Mouse (Mus musculus): Measurements from ENCODE around the gene Ncoa3. TPM values are rescaled to one million over a fixed set of nuclear protein-coding genes. Genes with fewer than 3 reads are reported as not detected.

Gene Ncoa3
- total RNA-seq, 1 experiment: 83.4 TPM

- no peak for DNase-seq (ENCODE audit: low read depth, low spot score)
- H3K27ac ChIP-seq (ENCODE audit: insufficient read depth, low read depth, low read length, poor library complexity, severe bottlenecking): no peak overlapping the region
- H3K9ac ChIP-seq (ENCODE audit: insufficient read depth, low read depth, low read length, poor library complexity, severe bottlenecking): no peak overlapping the region
- in situ Hi-C loops (cut with MboI; ENCODE audit: low sequenced_read_pairs in 2 of 2, unreplicated experiment in 2 of 2): loop anchor here in 1 of 2 experiments (10.0 kb wide), 1 partner anchor 459 kb away; no protein-coding TSS in a partner anchor
- no peaks in the 10 kb centered on the region for H3K9me3 ChIP-seq (ENCODE audit: control insufficient read depth, insufficient read depth, low read depth, low read length)
- peaks cover 35% of the 10 kb centered on the region for H3K36me3 ChIP-seq (ENCODE audit: control insufficient read depth, insufficient read depth, low read length, poor library complexity, severe bottlenecking)
- no peak for TF ChIP-seq CHD2 (IDR thresholded peaks at IDR 0.05; ENCODE audit: low read depth, low read length)
- no peak for TF ChIP-seq ZC3H11A (IDR thresholded peaks at IDR 0.05; ENCODE audit: borderline replicate concordance, low read depth, low read length)
- TF ChIP-seq HCFC1 (IDR thresholded peaks at IDR 0.05; ENCODE audit: borderline replicate concordance, insufficient read depth, low read length): no peak
- no peak for TF ChIP-seq MAFK (IDR thresholded peaks at IDR 0.05; ENCODE audit: insufficient read depth, low read depth, low read length)
- no peak for TF ChIP-seq ZNF384 (IDR thresholded peaks at IDR 0.05; ENCODE audit: low read depth, low read length)
- no peak overlapping the region for H3K4me3 ChIP-seq (ENCODE audit: insufficient read depth in 1 of 2, low read depth in 1 of 2, low read length in 2 of 2, poor library complexity in 1 of 2, severe bottlenecking in 1 of 2)
- no peaks in the 10 kb centered on the region; a peak in 2 of 4 replicates for H3K4me1 ChIP-seq (ENCODE audit: control insufficient read depth in 2 of 2, insufficient read depth in 2 of 2, low read length in 2 of 2, poor library complexity in 1 of 2)
These were observed 103.9 kb downstream of the Ncoa3 start for GRCm38 (mm10) chr2:166096300-166096699.

GRCm38 (mm10) chr2:166096834-166097233 is 104.4 kb downstream of the Ncoa3 start:
- in situ Hi-C loops (cut with MboI; ENCODE audit: low sequenced_read_pairs in 2 of 2, unreplicated experiment in 2 of 2): loop anchor here in 1 of 2 experiments (10.0 kb wide), 1 partner anchor 458 kb away; no protein-coding TSS in a partner anchor
- TF ChIP-seq CHD2 (IDR thresholded peaks at IDR 0.05; ENCODE audit: low read depth, low read length) (no peak), HCFC1 (IDR thresholded peaks at IDR 0.05; ENCODE audit: borderline replicate concordance, insufficient read depth, low read length) (no peak), ZC3H11A (IDR thresholded peaks at IDR 0.05; ENCODE audit: borderline replicate concordance, low read depth, low read length) (no peak), ZNF384 (IDR thresholded peaks at IDR 0.05; ENCODE audit: low read depth, low read length) (no peak), MAFK (IDR thresholded peaks at IDR 0.05; ENCODE audit: insufficient read depth, low read depth, low read length) (no peak)
- peaks cover 31% of the 10 kb centered on the region for H3K36me3 ChIP-seq (ENCODE audit: control insufficient read depth, insufficient read depth, low read length, poor library complexity, severe bottlenecking)
- H3K9ac ChIP-seq (ENCODE audit: insufficient read depth, low read depth, low read length, poor library complexity, severe bottlenecking): no peak overlapping the region
- no peak overlapping the region for H3K27ac ChIP-seq (ENCODE audit: insufficient read depth, low read depth, low read length, poor library complexity, severe bottlenecking)
- DNase-seq (ENCODE audit: low read depth, low spot score): no peak
- no peak overlapping the region for H3K4me3 ChIP-seq (ENCODE audit: insufficient read depth in 1 of 2, low read depth in 1 of 2, low read length in 2 of 2, poor library complexity in 1 of 2, severe bottlenecking in 1 of 2)
- H3K9me3 ChIP-seq (ENCODE audit: control insufficient read depth, insufficient read depth, low read depth, low read length): no peaks in the 10 kb centered on the region
- no peaks in the 10 kb centered on the region; a peak in 2 of 4 replicates for H3K4me1 ChIP-seq (ENCODE audit: control insufficient read depth in 2 of 2, insufficient read depth in 2 of 2, low read length in 2 of 2, poor library complexity in 1 of 2)

GRCm38 (mm10) chr2:166097443-166098291 is 105.2 kb downstream of the Ncoa3 start:
- in situ Hi-C loops (cut with MboI; ENCODE audit: low sequenced_read_pairs in 2 of 2, unreplicated experiment in 2 of 2): loop anchor here in 1 of 2 experiments (10.0 kb wide), 1 partner anchor 457 kb away; no protein-coding TSS in a partner anchor
- no peaks in the 10 kb centered on the region; a peak in 2 of 4 replicates for H3K4me1 ChIP-seq (ENCODE audit: control insufficient read depth in 2 of 2, insufficient read depth in 2 of 2, low read length in 2 of 2, poor library complexity in 1 of 2)
- H3K27ac ChIP-seq (ENCODE audit: insufficient read depth, low read depth, low read length, poor library complexity, severe bottlenecking): no peak overlapping the region
- H3K9me3 ChIP-seq (ENCODE audit: control insufficient read depth, insufficient read depth, low read depth, low read length): no peaks in the 10 kb centered on the region
- no peak overlapping the region for H3K9ac ChIP-seq (ENCODE audit: insufficient read depth, low read depth, low read length, poor library complexity, severe bottlenecking)
- H3K4me3 ChIP-seq (ENCODE audit: insufficient read depth in 1 of 2, low read depth in 1 of 2, low read length in 2 of 2, poor library complexity in 1 of 2, severe bottlenecking in 1 of 2): no peak overlapping the region
- peak; percentile 63 for DNase-seq (ENCODE audit: low read depth, low spot score)
- TF ChIP-seq ZC3H11A (IDR thresholded peaks at IDR 0.05; ENCODE audit: borderline replicate concordance, low read depth, low read length) (peak; percentile 22; the same call in 1 of the 2 replicates), HCFC1 (IDR thresholded peaks at IDR 0.05; ENCODE audit: borderline replicate concordance, insufficient read depth, low read length) (no peak), MAFK (IDR thresholded peaks at IDR 0.05; ENCODE audit: insufficient read depth, low read depth, low read length) (no peak)
- peaks cover 22% of the 10 kb centered on the region for H3K36me3 ChIP-seq (ENCODE audit: control insufficient read depth, insufficient read depth, low read length, poor library complexity, severe bottlenecking)

- TF ChIP-seq MAFK (IDR thresholded peaks at IDR 0.05; ENCODE audit: insufficient read depth, low read depth, low read length) (no peak), ZNF384 (IDR thresholded peaks at IDR 0.05; ENCODE audit: low read depth, low read length) (no peak), ZC3H11A (IDR thresholded peaks at IDR 0.05; ENCODE audit: borderline replicate concordance, low read depth, low read length) (no peak), CHD2 (IDR thresholded peaks at IDR 0.05; ENCODE audit: low read depth, low read length) (no peak)
- Histone ChIP-seq H3K36me3 (ENCODE audit: control insufficient read depth, insufficient read depth, low read length, poor library complexity, severe bottlenecking) (peaks cover 20% of the 10 kb centered on the region), H3K9me3 (ENCODE audit: control insufficient read depth, insufficient read depth, low read depth, low read length) (no peaks in the 10 kb centered on the region), H3K9ac (ENCODE audit: insufficient read depth, low read depth, low read length, poor library complexity, severe bottlenecking) (no peak overlapping the region), H3K4me3 (ENCODE audit: insufficient read depth in 1 of 2, low read depth in 1 of 2, low read length in 2 of 2, poor library complexity in 1 of 2, severe bottlenecking in 1 of 2) (no peak overlapping the region), H3K4me1 (ENCODE audit: control insufficient read depth in 2 of 2, insufficient read depth in 2 of 2, low read length in 2 of 2, poor library complexity in 1 of 2) (no peaks in the 10 kb centered on the region; a peak in 2 of 4 replicates), H3K27ac (ENCODE audit: insufficient read depth, low read depth, low read length, poor library complexity, severe bottlenecking) (no peak overlapping the region)
- DNase-seq (ENCODE audit: low read depth, low spot score): no peak
- in situ Hi-C loops (cut with MboI; ENCODE audit: low sequenced_read_pairs in 2 of 2, unreplicated experiment in 2 of 2): loop anchor here in 1 of 2 experiments (10.0 kb wide), 1 partner anchor 456 kb away; no protein-coding TSS in a partner anchor
These were observed 106.0 kb downstream of the Ncoa3 start for GRCm38 (mm10) chr2:166098292-166098933.

Data from ES-E14 (cell line).